Mouse (Mus musculus) heart, adult 2 months (tissue): Measurements from ENCODE around the gene Arpc4.

Experiments used
- CTCF ChIP-seq: fragments of 200-600 bp; IDR thresholded peaks from 2 replicates; pipeline ENCODE4 v1.8.1; 2022; ENCODE audit warnings: antibody characterized with exemption, mild to moderate bottlenecking, moderate library complexity
- EP300 ChIP-seq: fragments of 200-500 bp; IDR thresholded peaks from 2 replicates; pipeline ENCODE4 v1.6.1; 2011; ENCODE audit warnings: low read depth, low read length, control low read depth; ENCODE audit not compliant: insufficient read depth
- POLR2A ChIP-seq: fragments of 200-500 bp; IDR thresholded peaks from 2 replicates; pipeline ENCODE4 v1.6.1; 2011; ENCODE audit warnings: mild to moderate bottlenecking, low read depth, low read length, control low read depth; ENCODE audit not compliant: insufficient read depth

DNA sequence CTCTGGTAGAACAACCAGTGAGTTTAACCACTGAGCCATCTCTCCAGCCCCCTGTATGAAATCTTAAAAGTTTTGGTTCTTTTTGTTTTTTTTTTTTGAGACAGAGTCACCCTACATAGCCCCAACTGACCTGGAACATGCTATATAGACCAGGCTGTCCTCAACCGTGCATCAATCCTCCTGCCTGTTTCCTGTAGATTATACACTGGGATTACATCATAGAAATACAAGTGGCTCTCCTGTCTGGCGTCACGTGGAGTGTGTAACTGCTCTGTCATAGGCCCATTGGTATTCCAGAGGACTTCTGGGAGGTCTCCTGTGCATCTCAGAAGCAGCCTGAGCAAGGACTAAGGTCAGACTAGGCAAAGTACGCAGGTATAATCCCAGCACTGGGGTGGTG, 45.1 kb downstream of the Arpc4 start:
- TF ChIP-seq EP300 (no peak), CTCF (no peak), POLR2A (no peak)
